Mouse (Mus musculus) heart, adult 9 months (tissue): ENCODE results near the gene Hgfac.

Experiments
- DNase-seq, 2 experiments: peaks; one replicate each; pipeline ENCODE4 v3.0.0; 2022; ENCODE audit warnings: low spot score in 2 of 2

The Hgfac gene

DNA sequence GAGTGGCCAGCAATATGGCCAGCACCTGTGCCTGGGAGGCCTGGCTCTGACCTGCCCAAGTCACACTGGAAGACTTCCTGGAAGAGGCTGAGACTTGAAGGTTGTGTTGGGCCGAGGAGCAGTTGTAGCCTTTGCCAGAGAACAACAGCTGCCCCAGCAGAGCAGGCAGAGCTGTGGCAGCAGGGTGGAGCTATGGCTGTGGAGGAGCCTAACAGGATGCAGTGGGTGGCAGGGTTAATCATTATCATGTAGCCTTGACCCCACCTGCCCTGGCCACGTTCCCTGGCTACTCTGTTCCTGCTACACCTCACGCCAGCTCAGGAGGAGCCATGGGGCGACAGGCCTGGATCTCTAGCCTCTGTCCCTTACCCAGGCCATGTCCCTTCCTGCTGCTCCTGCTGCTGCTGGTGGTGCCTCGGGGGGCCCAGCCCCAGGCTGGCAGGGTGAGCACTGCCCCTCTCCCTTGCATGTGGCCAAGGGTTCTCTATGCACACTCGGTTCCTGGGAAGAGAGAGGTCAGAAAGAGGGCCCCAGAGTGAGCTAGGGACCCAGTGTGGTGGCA, at the start of gene Hgfac:
Gene Hgfac (plus strand): TSS at position 242 of the 562 bp plus-strand sequence.
- no peak for DNase-seq

DNA sequence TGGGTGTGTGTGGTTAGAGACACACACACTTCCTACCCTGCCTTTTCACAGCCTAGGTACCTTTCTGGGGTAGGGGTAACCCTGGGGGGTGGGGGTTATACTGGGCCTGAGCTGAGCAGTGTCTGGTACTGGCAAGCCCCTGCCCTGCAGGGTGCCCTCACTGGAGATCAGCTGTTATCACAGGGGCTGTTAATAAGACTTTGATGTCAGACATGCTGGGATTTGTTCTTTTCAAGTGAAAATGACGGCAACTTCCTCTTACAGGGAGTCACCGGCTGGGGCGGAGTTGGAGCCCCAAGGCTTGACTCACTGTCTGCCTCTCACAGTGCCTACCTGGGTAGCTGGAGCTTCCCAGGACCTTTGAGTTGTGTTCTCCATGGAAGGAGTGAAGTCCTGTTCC, 42.6 kb upstream of the Hgfac start:
- no peak for DNase-seq

DNA sequence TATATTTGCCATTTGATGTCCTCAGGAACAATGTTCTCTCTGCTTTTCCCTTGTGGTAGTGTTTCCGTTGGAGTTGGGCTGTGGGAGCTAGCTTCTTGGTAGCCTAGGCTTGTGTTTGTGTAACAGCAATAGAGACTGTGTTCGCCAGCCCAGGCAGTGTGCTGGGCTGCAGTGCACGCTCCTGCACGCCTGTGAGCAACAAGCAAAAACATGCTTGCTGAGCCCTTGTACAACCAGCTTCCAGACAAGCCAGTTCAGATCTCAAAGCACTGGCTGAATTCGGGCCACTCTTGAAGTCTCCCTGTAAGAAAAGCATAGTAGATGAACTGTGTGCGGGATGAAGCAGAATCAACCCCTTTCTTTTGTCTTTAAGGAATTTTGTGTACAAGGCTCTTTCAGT, 42.0 kb upstream of the Hgfac start:
- no peak for DNase-seq

DNA sequence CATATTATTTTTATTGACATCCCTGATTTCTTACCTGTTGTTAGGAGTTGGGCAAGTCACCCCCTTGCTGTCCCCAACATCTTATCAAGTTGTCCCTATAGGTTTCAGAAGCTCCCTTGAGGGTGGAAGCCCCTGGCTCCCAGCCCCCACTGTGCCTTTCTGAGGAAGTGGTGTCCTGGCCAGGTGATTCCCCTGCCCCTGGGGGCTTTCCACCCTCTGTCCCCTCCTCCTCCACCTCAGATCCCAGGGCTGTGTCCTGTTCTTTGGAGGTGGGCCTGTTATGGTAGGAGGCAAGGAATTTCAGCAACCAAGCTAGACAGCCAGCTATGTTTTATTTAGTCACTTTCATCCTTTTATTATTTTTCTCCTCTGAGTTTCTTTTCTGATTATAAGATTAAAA, 41.0 kb upstream of the Hgfac start:
- DNase-seq: no peak

DNA sequence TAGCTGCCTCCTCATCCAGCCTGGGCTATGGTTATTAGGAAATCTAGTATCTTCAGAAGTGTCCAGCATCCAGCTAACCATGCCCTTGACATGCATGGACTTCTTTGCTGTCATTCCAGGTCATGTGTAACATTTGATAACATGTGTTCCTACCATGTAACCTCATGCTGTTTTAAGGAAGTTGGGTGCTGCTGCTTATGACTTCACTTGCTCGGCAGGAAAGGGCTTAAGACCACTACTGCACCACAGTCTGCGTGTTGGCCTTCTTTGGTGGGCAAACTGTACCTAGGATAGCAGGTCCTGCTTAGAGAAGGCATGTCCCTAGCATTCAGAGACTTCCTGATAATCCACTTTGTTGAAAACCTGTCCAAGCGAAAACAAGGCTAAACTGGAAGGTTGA, 40.2 kb upstream of the Hgfac start:
- DNase-seq: no peak

DNA sequence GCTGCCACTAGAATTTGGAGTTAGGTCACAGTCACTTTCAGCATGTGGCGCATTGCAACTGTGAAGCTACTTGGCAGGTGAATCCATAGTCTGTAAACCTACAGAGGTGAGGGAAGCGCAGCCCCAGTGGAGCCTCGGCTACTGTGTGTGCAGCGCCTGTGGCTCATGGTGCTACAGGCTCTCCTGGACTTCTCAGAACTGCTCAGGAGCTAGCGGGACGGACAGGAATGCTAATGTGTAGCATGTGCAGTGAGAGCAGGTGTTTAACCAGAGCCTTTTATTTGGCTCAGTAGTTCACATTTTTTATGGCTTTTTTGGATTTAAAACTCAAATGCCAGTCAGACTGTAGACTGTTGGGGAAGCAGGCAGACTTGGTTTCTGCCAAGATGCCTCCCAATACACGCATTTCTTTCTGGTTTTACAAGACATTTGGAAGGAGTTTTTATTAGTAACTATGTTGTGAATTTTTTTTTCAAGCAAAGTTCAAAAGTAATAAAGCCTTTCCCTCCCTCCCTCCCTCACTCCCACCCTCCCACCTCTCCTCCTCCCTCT, 37.6 kb upstream of the Hgfac start:
- DNase-seq: no peak

DNA sequence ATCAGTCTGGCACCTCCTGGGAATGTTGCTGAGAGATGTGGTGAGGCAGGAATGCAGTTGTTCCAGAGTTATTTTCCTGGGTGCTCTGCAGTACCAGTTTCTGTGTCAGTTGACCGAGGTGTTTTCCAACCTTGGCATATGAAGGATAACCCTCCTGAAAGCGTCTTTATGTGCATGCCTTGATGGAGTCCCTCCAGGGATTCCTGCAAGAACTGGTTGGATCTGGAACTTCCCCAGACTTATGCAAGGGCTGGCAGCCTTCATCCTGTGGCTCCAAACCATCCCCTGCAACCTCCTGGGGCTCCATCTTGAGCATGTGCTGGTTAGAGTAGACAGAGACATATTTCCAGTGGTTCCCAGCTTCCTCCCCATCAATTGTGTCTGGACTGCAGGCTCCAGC, 36.5 kb upstream of the Hgfac start:
- DNase-seq: no peak

DNA sequence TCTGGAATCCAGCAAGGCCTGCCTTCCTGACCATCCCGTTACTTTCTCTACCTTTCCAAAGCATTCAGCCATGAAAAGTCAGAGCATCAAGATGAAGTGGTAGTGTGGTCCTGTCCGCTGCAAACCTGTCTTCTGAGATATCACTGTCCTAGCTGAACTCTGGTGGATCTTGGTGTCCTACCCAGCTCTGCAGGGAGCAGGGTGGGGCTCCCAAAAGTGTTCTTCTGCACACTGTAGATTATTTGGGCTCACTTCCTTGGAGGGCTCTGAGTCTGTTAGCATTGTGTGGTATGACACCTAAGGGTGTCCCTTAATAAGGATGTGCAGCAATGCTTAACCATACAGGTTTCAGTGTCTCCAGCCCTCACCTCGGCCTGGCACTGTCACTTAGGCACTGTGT, 35.6 kb upstream of the Hgfac start:
- no peak for DNase-seq

DNA sequence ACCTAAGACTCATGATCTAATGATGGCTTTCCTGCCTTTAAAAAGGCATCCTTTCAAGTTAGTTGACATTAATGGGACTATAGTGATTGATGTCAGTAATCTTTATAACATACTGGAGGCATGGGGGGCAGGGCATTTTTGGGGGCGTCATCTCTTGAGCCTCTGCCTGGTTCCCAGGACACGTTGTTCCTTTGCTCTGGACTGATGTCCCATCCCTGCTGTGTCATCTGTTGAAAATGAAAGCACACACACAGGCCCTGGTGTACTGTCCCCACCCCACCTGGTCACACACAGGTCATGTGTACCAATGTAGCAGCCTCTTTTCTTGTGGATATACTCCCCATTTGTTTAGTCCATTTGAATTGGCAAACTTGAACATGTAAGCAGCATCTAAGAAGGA, 34.7 kb upstream of the Hgfac start:
- DNase-seq: no peak

DNA sequence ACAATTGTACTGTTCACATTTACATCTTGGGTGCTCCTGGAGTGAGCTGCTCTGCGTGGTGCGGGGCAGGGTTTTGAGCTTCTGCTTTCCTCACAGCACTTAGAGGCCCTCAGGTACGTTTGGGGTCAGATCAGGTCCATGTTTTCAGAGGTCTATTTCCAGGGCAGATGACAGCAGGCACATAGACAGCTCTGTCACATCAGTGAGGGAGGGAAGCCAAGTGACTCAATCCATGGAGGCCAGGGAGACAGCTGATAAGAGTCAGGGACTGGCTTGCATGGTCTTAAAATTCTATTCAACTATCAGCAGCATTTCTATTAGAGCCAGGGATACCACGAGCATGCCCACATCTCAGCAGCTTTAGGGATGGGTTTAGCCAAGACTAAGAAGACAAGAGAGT, 32.1 kb upstream of the Hgfac start:
- peak; percentile 44 to 54 for DNase-seq

DNA sequence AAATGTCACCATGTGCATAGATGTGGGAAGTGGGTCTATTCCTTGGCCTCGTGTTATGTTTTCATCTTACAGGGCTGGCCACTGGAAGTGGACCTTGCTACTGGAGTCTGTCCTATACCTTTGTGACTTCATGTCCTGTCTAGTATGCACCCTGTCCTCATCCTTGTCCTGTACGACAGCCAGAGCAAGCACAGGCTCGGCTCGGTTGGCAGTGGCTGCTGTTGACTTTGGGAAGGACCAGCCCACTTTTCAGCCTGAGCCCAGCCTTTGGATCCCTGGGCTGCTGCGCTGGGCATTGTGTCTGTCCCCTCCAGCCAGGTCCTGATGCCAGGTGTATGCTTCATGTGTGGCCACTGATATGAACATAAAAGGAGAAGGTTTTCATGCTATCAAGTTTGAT, 30.7 kb upstream of the Hgfac start:
- no peak for DNase-seq

DNA sequence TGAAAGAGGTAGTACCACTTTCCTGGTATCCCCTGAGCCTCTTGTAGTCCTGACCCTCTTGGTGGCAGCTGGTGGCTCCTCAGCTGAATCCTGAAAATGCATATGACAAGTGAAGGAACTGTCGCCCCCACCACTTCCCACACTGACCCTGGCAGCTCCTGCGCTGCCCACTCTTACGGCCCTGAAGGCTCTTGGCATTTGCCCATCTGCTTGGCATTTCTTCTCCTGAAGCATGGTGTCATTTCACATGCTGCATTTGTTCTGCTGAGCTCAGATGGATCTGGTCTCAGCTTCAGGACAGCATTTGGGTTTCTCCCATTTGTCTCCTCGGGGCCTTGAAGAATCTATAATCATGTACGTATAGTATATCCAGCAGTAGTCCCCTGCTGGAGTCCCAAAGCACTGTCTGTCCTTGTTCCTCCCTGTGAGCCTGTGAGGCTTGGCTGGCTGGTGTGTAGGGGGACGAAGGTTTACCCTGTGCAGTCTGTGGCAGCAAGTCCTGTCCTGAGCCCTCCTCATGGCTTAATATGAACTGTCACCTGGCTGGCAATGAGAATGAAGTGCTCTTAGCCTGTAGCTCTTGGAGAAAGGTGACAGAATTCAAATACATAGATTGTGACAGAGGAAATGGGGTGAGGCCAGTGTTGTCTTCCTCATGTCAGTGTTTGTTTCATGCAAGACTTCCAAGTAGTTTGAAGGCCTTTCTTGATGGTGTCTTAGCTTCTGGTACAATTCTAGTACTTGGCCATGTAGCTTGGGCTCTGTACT, 30.0 kb upstream of the Hgfac start:
- DNase-seq: no peak

DNA sequence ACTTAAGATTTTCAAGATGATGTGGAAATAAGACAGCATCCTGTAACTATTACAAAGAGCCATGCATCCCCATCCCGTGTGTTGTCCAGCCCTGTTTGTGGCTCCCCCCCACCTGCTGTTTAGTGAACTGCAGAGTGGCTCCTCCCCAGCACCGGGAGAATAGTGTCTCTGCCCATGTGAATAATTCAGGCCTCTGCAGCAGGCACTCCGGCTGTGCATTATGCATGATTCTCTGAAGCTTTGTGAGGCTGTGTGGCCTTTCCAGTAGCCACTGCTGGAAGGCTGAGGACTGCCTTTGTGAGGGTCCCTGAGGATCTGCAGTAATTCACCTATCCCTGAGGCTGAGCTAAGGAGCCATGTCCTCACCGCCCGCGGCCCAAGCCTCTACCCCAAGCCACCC, 27.3 kb upstream of the Hgfac start:
- DNase-seq: no peak

DNA sequence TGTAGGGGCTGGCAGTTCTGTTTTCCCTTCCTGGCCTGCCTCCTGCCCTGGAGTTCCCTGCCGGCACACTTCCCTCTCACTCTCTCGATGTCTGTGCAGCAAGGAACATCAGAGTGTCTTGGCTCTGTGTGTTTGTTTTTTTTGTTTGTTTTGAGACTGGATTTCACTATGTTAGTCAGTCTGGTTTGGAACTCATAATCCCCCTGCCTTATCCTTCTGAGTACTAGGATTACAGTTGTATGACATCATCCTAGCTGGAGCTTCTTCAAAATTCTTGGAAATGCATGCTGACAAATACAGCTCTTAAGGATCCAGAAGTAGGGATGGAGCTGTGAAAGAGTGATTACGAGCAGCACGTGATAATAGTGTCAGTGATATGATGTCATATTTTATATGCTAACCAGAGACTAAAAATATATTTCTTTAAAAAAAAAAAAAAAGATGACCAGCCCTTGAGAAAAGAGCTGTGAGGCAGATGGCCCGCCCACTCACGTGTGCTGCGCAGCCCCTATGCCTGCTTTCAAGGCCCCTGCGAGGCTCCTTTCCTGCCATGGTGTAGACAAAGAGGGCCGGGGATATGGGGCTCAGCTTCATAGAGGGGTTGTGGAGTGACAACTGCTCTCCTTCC, 21.5 kb upstream of the Hgfac start:
- DNase-seq: no peak

DNA sequence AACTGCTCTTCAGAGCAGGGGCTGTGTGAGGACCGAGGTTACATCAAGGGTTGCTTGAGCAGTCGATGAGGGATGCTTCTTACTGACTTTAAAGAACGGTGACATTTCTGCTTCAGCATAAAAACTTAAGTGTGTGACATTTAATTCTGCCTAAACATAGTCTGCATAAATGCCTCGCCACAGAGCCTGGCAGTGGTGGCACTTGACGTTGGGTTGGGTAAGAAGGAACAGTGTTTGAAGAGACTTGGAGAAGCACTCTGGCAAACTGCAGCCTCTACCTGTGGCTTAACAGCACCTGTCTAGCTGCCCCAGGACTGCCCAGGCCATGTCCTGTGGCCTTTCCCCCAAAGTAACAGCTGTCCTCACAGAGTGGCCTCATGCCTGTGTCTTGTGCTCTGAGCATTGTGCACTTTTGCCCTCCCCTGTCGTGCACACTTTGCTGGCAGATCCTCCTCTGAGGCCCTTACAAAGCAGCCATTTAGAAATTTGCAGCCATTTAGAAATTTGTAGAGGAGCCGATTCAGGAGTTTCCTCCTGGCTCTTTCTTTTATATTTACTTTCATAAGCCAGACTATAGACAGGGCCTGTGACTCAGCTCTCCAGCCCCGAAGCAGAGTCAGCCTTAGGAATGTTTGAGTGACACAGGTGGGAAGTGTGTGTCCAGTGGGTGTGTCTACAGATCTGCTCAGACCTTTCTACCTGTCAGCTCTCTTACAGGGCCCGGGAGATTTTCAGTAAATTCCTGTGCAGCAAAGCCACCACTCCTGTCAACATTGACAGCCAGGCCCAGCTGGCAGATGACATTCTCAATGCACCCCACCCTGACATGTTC, 20.7 kb upstream of the Hgfac start:
- no peak for DNase-seq

DNA sequence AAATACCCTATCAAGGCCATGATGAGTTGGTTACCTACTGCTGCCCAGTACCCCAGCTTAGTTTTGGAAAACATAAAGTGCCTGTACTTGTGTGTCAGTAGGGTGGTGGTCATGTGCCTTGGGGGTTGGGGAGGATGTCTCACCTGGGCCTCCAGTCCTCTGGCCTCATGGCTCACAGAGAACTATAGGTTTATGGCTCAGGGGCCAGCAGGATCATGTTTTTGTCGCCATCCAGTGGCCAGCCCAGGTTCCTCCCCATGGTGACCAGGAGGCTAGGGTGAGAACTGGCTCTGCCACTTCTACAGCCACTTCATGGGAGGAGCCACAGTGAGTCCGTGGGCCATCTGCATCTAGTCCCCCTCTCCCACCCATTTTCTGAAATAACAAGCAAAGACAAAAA, 16.3 kb upstream of the Hgfac start:
- peak; percentile 40 to 47 for DNase-seq

DNA sequence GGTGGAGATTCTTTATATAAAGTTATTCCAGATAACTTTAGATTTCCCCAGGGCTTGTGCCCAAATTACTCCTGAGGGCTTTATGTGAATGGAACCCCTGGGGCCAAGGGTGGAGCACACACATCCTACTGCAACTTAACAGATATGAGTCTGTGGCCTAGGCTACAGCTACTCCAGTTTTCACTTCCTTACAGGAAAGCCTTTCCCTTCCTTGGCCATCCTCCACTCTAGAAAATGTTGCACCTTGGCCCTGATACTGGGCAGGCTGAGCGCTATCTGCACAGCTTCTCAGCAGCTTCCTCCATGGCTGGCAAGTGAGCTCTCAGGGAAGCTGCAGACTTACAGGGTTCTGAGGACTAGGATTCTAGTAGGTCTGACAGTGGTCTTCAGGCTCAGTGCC, 12.0 kb upstream of the Hgfac start:
- DNase-seq: peak in 1 of 2 experiments; percentile 49

DNA sequence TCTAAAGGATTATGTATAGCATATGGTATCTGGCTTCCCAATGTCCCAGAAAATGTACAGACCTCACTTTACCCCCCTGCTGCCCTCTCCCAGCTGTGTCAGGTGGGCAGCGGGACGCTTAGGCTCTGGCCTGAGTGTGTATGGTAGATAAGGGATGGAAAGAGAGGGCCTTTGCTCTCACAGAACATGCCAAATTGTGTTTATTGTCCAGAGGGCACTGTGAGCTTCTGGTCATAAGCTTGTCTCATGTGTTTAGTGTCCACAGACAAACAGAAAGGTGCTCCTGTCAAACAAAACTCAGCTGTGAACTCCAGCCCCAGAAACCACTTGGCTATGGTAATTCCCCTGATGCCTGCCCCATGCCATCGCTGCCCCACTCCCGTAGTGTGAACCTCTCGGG, 11.6 kb upstream of the Hgfac start:
- no peak for DNase-seq

DNA sequence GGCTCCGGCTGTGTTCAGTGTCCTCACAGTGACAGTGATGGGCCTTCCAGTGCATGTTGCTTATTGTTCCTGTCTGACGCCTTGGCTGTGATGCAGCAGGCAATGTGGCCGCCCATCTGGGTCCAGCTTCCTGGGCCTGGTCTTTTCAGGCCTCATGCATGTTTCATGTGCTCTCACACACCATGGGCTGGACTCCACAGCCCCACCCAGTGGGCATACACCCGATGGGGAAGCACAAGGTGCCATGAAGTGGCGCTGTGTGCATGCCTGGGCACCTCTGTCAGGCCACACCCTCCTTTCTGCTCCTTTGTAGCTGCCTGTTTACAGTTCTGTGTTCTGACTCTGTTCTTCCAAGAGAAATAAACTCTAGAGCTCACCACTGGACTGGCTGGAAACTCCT, 8.2 kb upstream of the Hgfac start:
- no peak for DNase-seq

DNA sequence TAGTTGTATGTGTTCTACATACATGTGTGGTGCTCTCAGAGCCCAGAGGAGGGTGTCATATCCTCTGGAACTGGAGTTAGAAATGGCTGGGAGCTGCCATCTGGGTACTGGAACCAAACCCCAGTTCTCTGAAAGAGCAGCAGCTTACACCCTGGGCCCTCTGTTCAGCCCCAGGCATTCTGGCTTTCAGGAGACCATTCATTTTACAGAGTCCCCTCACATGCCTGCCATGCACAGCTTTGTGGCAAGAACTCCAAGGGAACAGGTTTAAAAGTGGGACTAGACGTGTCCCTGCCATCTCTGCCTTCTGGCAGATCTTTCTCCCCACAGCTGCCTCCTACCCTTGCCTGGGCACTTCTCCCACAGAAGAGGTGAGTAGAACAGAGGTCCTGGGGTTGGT, 7.7 kb upstream of the Hgfac start:
- no peak for DNase-seq

DNA sequence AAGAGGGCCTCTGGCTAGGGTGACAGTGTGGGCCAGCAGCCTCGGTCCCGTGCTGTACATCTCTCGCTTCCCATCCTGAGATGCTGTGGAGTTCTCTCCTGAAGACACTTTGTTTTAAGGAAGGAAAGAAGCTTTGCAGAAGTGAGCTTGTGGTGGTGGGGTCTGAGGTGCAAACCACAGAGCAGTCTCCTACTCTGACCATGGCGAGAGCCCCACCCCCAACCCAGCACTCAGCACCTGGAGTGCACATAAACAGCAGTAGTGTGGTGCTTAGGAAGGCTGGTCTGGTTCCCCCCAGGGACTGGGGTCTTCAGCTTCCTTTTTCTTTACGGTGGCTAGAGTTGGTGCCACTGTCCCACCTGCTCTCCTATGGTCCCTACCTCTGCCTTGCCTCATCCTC, 6.2 kb upstream of the Hgfac start:
- DNase-seq: no peak

DNA sequence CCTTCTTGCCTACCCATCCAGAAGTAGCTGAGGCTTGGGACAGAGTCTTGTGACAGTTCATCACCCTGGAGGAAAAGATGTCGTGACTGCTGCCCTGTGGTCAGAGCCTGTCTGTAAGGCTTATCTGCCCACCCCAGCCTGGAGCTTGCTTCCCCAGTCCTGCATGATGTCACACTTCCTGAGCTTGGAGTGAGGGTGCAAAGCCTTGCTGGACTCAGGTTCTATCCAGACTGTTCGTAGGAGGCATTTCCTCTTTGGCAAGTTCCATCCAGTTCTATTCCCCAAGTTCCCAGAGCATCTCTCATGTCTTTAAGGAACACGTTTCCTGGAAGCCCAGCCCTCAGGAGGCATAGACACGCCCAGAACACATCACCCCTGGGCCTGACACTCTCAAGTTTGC, 5.5 kb upstream of the Hgfac start:
- peak; percentile 51 to 81 for DNase-seq
